Mouse (Mus musculus) ES-E14 (cell line): ENCODE results near the gene Pmpcb. TPM values are rescaled to one million over a fixed set of nuclear protein-coding genes. Genes with fewer than 3 reads are reported as not detected.
A peak's percentile ranks its signal among the peaks of the same experiment; 100 is the strongest.

Source experiments
- DNase-seq: peaks from one replicate; pipeline ENCODE4 v3.0.0-alpha.2; 2013; ENCODE audit warnings: low read depth, low spot score
- H3K27ac ChIP-seq: 2 replicates; pipeline ENCODE4 v1.5.1; 2012; ENCODE audit warnings: low read depth, mild to moderate bottlenecking, low read length, moderate library complexity, mixed read lengths; ENCODE audit not compliant: poor library complexity, insufficient read depth, severe bottlenecking
- H3K36me3 ChIP-seq: 2 replicates; pipeline ENCODE4 v1.6.1; 2012; ENCODE audit warnings: mild to moderate bottlenecking, low read length, moderate library complexity, mixed read lengths; ENCODE audit not compliant: control insufficient read depth, poor library complexity, insufficient read depth, severe bottlenecking
- H3K4me1 ChIP-seq, 2 experiments: fragments of 150-350 bp in 1 of 2; sonication (generic) in 1 of 2; 2 replicates each; pipeline ENCODE4 v1.6.1; 2012; ENCODE audit warnings: low read length in 2 of 2, mild to moderate bottlenecking in 1 of 2, mixed read lengths in 1 of 2; ENCODE audit not compliant: control insufficient read depth in 2 of 2, insufficient read depth in 2 of 2, poor library complexity in 1 of 2
- H3K4me3 ChIP-seq, 2 experiments: fragments of 150-350 bp in 1 of 2; sonication (generic) in 1 of 2; 2 replicates each; pipeline ENCODE4 v1.5.1; 2012; ENCODE audit warnings: low read length in 2 of 2, low read depth in 1 of 2, mild to moderate bottlenecking in 1 of 2, mixed read lengths in 1 of 2; ENCODE audit not compliant: insufficient read depth in 1 of 2, poor library complexity in 1 of 2, severe bottlenecking in 1 of 2
- H3K9ac ChIP-seq: 2 replicates; pipeline ENCODE4 v1.6.1; 2012; ENCODE audit warnings: low read depth, mild to moderate bottlenecking, low read length, mixed read lengths; ENCODE audit not compliant: poor library complexity, insufficient read depth, severe bottlenecking
- H3K9me3 ChIP-seq: fragments of 150-350 bp; sonication (generic); 2 replicates; pipeline ENCODE4 v1.6.1; 2012; ENCODE audit warnings: low read depth, mild to moderate bottlenecking, low read length; ENCODE audit not compliant: control insufficient read depth, insufficient read depth
- CHD2 ChIP-seq: IDR thresholded peaks from 2 replicates; pipeline ENCODE4 v1.6.1; 2014; ENCODE audit warnings: mild to moderate bottlenecking, low read depth, low read length, inconsistent platforms
- HCFC1 ChIP-seq: IDR thresholded peaks from 2 replicates; pipeline ENCODE4 v1.6.1; 2012; ENCODE audit warnings: low read length, inconsistent platforms, borderline replicate concordance; ENCODE audit not compliant: insufficient read depth
- MAFK ChIP-seq: IDR thresholded peaks from 2 replicates; pipeline ENCODE4 v1.6.1; 2014; ENCODE audit warnings: mild to moderate bottlenecking, low read depth, low read length, inconsistent platforms; ENCODE audit not compliant: insufficient read depth
- ZC3H11A ChIP-seq: IDR thresholded peaks from 2 replicates; pipeline ENCODE4 v1.6.1; 2012; ENCODE audit warnings: low read depth, mild to moderate bottlenecking, inconsistent platforms, low read length, borderline replicate concordance
- ZNF384 ChIP-seq: IDR thresholded peaks from 2 replicates; pipeline ENCODE4 v1.6.1; 2012; ENCODE audit warnings: low read depth, low read length, inconsistent platforms
- in situ Hi-C, 2 experiments: fragments of 600-800 bp; cut with MboI; formaldehyde crosslinking; loops; one replicate each; pipeline ENCODE4 v1.15.1; 2025; ENCODE audit warnings: low sequenced_read_pairs in 2 of 2, inconsistent platforms in 1 of 2; ENCODE audit not compliant: unreplicated experiment in 2 of 2
- total RNA-seq: library from RNA; depleted of rRNA; stranded (reverse); fragments of 300-350 nt; gene quantifications from 2 replicates; pipeline ENCODE4 v1.2.3, GENCODE M21; 2012

Pmpcb gene
- total RNA-seq, 1 experiment: 132 TPM

- in situ Hi-C loops: no loop called here
- no peaks in the 10 kb centered on the region for H3K36me3 ChIP-seq
- H3K4me1 ChIP-seq: peaks cover 0 to 12% of the 10 kb centered on the region in 2 experiments; a peak in 2 of 4 replicates
- TF ChIP-seq CHD2: no peak
- no peaks in the 10 kb centered on the region for H3K9me3 ChIP-seq
- no peak overlapping the region for H3K9ac ChIP-seq
- no peak overlapping the region for H3K27ac ChIP-seq
- no peak for DNase-seq
- H3K4me3 ChIP-seq: no peak overlapping the region
Measured at GRCm38 (mm10) chr5:21724872-21725271, 12.1 kb upstream of the Pmpcb start.

GRCm38 (mm10) chr5:21729107-21729506 is 7.8 kb upstream of the Pmpcb start:
- no peak overlapping the region for H3K27ac ChIP-seq
- DNase-seq: no peak
- H3K4me1 ChIP-seq: peaks cover 2 to 11% of the 10 kb centered on the region in 2 experiments; a peak in 2 of 4 replicates
- in situ Hi-C loops: no loop called here
- TF ChIP-seq ZNF384: no peak
- H3K36me3 ChIP-seq: no peaks in the 10 kb centered on the region
- H3K9ac ChIP-seq: no peak overlapping the region
- H3K4me3 ChIP-seq: no peak overlapping the region
- no peaks in the 10 kb centered on the region for H3K9me3 ChIP-seq

GRCm38 (mm10) chr5:21732177-21732911 is 4.6 kb upstream of the Pmpcb start:
- Histone ChIP-seq H3K36me3 (no peaks in the 10 kb centered on the region), H3K4me3 (no peak overlapping the region), H3K4me1 (peaks cover 2 to 8% of the 10 kb centered on the region in 2 experiments; a peak in 3 of 4 replicates), H3K9ac (no peak overlapping the region), H3K9me3 (no peaks in the 10 kb centered on the region), H3K27ac (no peak overlapping the region)
- no peak for DNase-seq
- TF ChIP-seq MAFK (no peak), CHD2 (no peak), ZC3H11A (no peak), HCFC1 (no peak), ZNF384 (no peak)
- in situ Hi-C loops: no loop called here

DNA sequence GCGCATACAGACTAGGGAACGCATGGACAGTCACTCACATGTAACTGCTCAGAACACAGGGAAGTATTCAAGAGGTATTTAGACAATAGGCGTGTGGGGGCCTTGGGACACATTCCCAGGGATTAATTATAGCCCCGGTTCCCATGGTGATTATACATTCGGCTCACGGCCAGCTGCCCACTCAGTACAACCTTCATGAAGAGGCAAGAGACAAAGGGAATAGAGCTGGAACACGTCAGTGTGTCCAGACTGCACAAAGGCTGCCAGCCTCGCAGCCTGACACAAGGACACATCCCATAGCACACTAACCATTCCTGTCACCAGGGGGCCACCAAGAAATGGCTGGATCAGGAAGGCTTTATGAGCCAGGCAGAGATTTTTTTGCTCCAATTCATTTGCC is 4.0 kb upstream of the Pmpcb start:
- Histone ChIP-seq H3K27ac (no peak overlapping the region), H3K4me1 (peaks cover 2 to 9% of the 10 kb centered on the region in 2 experiments; a peak in 3 of 4 replicates), H3K9ac (no peak overlapping the region), H3K9me3 (no peaks in the 10 kb centered on the region), H3K4me3 (no peak overlapping the region), H3K36me3 (no peaks in the 10 kb centered on the region)
- TF ChIP-seq ZC3H11A (no peak), CHD2 (no peak), MAFK (no peak), ZNF384 (no peak), HCFC1 (no peak)
- DNase-seq: no peak
- in situ Hi-C loops: no loop called here

GRCm38 (mm10) chr5:21735100-21735499 is 1.8 kb upstream of the Pmpcb start:
- 0 out of 2 replicates have a peak, but pooled peaks cover 3% of the 10 kb centered on the region for H3K36me3 ChIP-seq
- TF ChIP-seq MAFK (no peak), ZNF384 (no peak), HCFC1 (no peak), CHD2 (no peak), ZC3H11A (no peak)
- peaks cover 2 to 14% of the 10 kb centered on the region in 2 experiments; a peak in 3 of 4 replicates for H3K4me1 ChIP-seq
- no peak overlapping the region for H3K27ac ChIP-seq
- H3K9me3 ChIP-seq: no peaks in the 10 kb centered on the region
- in situ Hi-C loops: no loop called here
- DNase-seq: no peak
- peak overlapping the region in 1 of 2 experiments; percentile 33; a peak in 2 of 4 replicates for H3K4me3 ChIP-seq
- H3K9ac ChIP-seq: no peak overlapping the region
